Comparison of ENCODE assay signal across 12 mouse cellular contexts in genomic region chr4:134601981-134602380, GRCm38 (mm10). TPM values are rescaled to one million over a fixed set of nuclear protein-coding genes. Genes with fewer than 3 reads are reported as not detected.
DNase-seq lines count a peak whose midpoint lies in the region; ATAC-seq lines count a peak whose summit lies in the region.
"Had no signal": no experiment of that assay in that cellular context is flagged by ENCODE, and none has a peak within 500 bp of the region (broad histone marks: within the 10 kb centered on the region; RNA-seq: fewer than 3 reads in every experiment).

No protein-coding gene starts in this region.

- H3K9me3 ChIP-seq in intestine, embryonic 16.5 days (ENCODE audit: control insufficient read depth, low read length): no peaks in the 10 kb centered on the region
- H3K9me3 ChIP-seq in intestine, embryonic 15.5 days: no peaks in the 10 kb centered on the region
- no peaks in the 10 kb centered on the region for H3K9me3 ChIP-seq in liver, embryonic 12.5 days (replicated peaks)
- H3K9me3 ChIP-seq: neural tube, embryonic 15.5 days had no signal

- no peak overlapping the region for H3K27ac ChIP-seq in intestine, embryonic 16.5 days (ENCODE audit: low read length)
- no peak overlapping the region for H3K27ac ChIP-seq in intestine, embryonic 15.5 days
- H3K27ac ChIP-seq in liver, embryonic 12.5 days: no peak overlapping the region
- H3K27ac ChIP-seq: neural tube, embryonic 15.5 days had no signal

- H3K27me3 ChIP-seq in intestine, embryonic 16.5 days (replicated peaks; ENCODE audit: control insufficient read depth, insufficient read depth, low read length): no peaks in the 10 kb centered on the region
- no peaks in the 10 kb centered on the region for H3K27me3 ChIP-seq in intestine, embryonic 15.5 days (replicated peaks)
- H3K27me3 ChIP-seq in liver, embryonic 12.5 days (replicated peaks): peaks cover 37% of the 10 kb centered on the region
- H3K27me3 ChIP-seq: neural tube, embryonic 15.5 days had no signal

- DNase-seq in 416B (ENCODE audit: low read depth) (peak; percentile 91), MEL-GATA-1-ER (ENCODE audit: extremely low read depth, low read depth) (peak; percentile 74)
- no peak for DNase-seq in thymus, postnatal 14 days
- DNase-seq in B cell, adult 2 months: no peak
- no peak for DNase-seq in right cerebral cortex, postnatal 25 days
- DNase-seq: gastrocnemius, postnatal 25 days; kidney, adult 8-10 months; thymus, adult 18-20 months had no signal

- H3K4me2 ChIP-seq in intestine, embryonic 16.5 days (ENCODE audit: low read depth, low read length): no peak overlapping the region
- no peak overlapping the region for H3K4me2 ChIP-seq in intestine, embryonic 15.5 days (replicated peaks)
- H3K4me2 ChIP-seq in liver, embryonic 12.5 days: peak overlapping the region; percentile 43
- H3K4me2 ChIP-seq: neural tube, embryonic 15.5 days had no signal

- H3K9ac ChIP-seq in intestine, embryonic 16.5 days (ENCODE audit: low read depth, low read length): no peak overlapping the region
- no peak overlapping the region for H3K9ac ChIP-seq in intestine, embryonic 15.5 days
- H3K9ac ChIP-seq in liver, embryonic 12.5 days: no peak overlapping the region
- H3K9ac ChIP-seq: neural tube, embryonic 15.5 days had no signal

- H3K36me3 ChIP-seq in intestine, embryonic 16.5 days (ENCODE audit: control insufficient read depth, insufficient read depth, low read length): no peaks in the 10 kb centered on the region
- H3K36me3 ChIP-seq in intestine, embryonic 15.5 days: no peaks in the 10 kb centered on the region
- no peaks in the 10 kb centered on the region for H3K36me3 ChIP-seq in liver, embryonic 12.5 days
- H3K36me3 ChIP-seq: neural tube, embryonic 15.5 days had no signal

- WGBS in intestine, embryonic 16.5 days: 50% methylated on average over 7 of the region's 7 CpGs
- WGBS in intestine, embryonic 15.5 days: 59% methylated on average over 7 of the region's 7 CpGs
- WGBS in liver, embryonic 12.5 days (ENCODE audit: insufficient replicate concordance): 7% methylated on average over 7 of the region's 7 CpGs

- peak; percentile 46; the same call in 1 of the 2 replicates for ATAC-seq in intestine, embryonic 16.5 days
- ATAC-seq in intestine, embryonic 15.5 days: no peak
- ATAC-seq in liver, embryonic 12.5 days: peak; percentile 61

- peaks cover 16% of the 10 kb centered on the region for H3K4me1 ChIP-seq in intestine, embryonic 16.5 days (ENCODE audit: control insufficient read depth, insufficient read depth, low read length)
- H3K4me1 ChIP-seq in intestine, embryonic 15.5 days (replicated peaks): peaks cover 20% of the 10 kb centered on the region; the same call in 1 of the 2 replicates
- H3K4me1 ChIP-seq in liver, embryonic 12.5 days: peaks cover 52% of the 10 kb centered on the region

- H3K4me3 ChIP-seq in intestine, embryonic 16.5 days (ENCODE audit: low read length): no peak overlapping the region
- no peak overlapping the region for H3K4me3 ChIP-seq in intestine, embryonic 15.5 days (replicated peaks)
- no peak overlapping the region for H3K4me3 ChIP-seq in liver, embryonic 12.5 days
- H3K4me3 ChIP-seq: neural tube, embryonic 15.5 days had no signal

RNA-seq across cellular contexts. Expression of gene Selenon, which starts 50.0 kb away (rescaled TPM):
- polyA plus RNA-seq in intestine, embryonic 16.5 days (2015; fragmentation: Nextera tagmentation; extraction: Ambion mirVana): 4.7 and 5.5 TPM in 2 replicates
- polyA plus RNA-seq in intestine, embryonic 15.5 days (2015; fragmentation: Nextera tagmentation; extraction: Ambion mirVana): 15.3 and 25.1 TPM in 2 replicates
- polyA plus RNA-seq in liver, embryonic 12.5 days (2016; fragmentation: Nextera tagmentation; extraction: Ambion mirVana): 12.5 and 14.1 TPM in 2 replicates

Comparison
In these comparisons a context has a peak if more than half of its experiments do, and no peak if none do; other contexts are left out.
1. DNase-seq: peak in 416B (single experiment) and MEL-GATA-1-ER (single experiment); none in thymus, postnatal 14 days (single experiment), B cell, adult 2 months (0 of 2) and right cerebral cortex, postnatal 25 days (single experiment).